Comparison of ENCODE assay signal across 12 mouse cellular contexts in genomic region chr17:65641734-65642218, GRCm38 (mm10). TPM values are rescaled to one million over a fixed set of nuclear protein-coding genes. Genes with fewer than 3 reads are reported as not detected.
A peak's percentile ranks its signal among the peaks of the same experiment; 100 is the strongest.
DNase-seq lines count a peak whose midpoint lies in the region; ATAC-seq and TF ChIP-seq lines count a peak whose summit lies in the region.
"Had no signal": no experiment of that assay in that cellular context is flagged by ENCODE, and none has a peak within 500 bp of the region (broad histone marks: within the 10 kb centered on the region; RNA-seq: fewer than 3 reads in every experiment).

Txndc2 (minus strand) TSS chr17:65642168.

- WGBS in midbrain, embryonic 14.5 days: 89% methylated on average over 11 of the region's 11 CpGs

- no peaks in the 10 kb centered on the region for H3K36me3 ChIP-seq in testis, adult 2 months (ENCODE audit: control insufficient read depth, insufficient read depth, low read length)
- H3K36me3 ChIP-seq in midbrain, embryonic 14.5 days (ENCODE audit: control insufficient read depth, insufficient read depth, low read length): no peaks in the 10 kb centered on the region
- H3K36me3 ChIP-seq: liver, embryonic 12.5 days had no signal

- H3K9ac ChIP-seq in midbrain, embryonic 14.5 days (replicated peaks; ENCODE audit: low read length): no peak within 1 kb of the TSS; the same call in 1 of the 2 replicates
- H3K9ac ChIP-seq: liver, embryonic 12.5 days had no signal

- no peak for ATAC-seq in midbrain, embryonic 14.5 days (ENCODE audit: low FRiP score, low TSS enrichment)
- ATAC-seq in CD4-positive, CD25-positive, alpha-beta regulatory T cell, adult 4 months: no peak
- ATAC-seq: liver, embryonic 12.5 days had no signal

- H3K27ac ChIP-seq in gastrocnemius, adult 2 months: peak within 1 kb of the TSS; percentile 90
- peak within 1 kb of the TSS; percentile 74 for H3K27ac ChIP-seq in testis, adult 2 months (ENCODE audit: control insufficient read depth, insufficient read depth, low read depth, low read length)
- peak within 1 kb of the TSS; percentile 66 for H3K27ac ChIP-seq in midbrain, embryonic 14.5 days (replicated peaks; ENCODE audit: low read depth, low read length)
- H3K27ac ChIP-seq: liver, embryonic 12.5 days had no signal

- TF ChIP-seq CTCF in gastrocnemius, adult 2 months (IDR thresholded peaks at IDR 0.05): no peak
- no peak for TF ChIP-seq CTCF in testis, adult 2 months (IDR thresholded peaks at IDR 0.05; ENCODE audit: control insufficient read depth, insufficient read depth, insufficient replicate concordance, low read depth, low read length)

- peak within 1 kb of the TSS; percentile 56 for H3K4me3 ChIP-seq in gastrocnemius, adult 2 months
- peak within 1 kb of the TSS; percentile 84 for H3K4me3 ChIP-seq in testis, adult 2 months (ENCODE audit: control insufficient read depth, low read depth, low read length)
- H3K4me3 ChIP-seq in midbrain, embryonic 14.5 days (replicated peaks; ENCODE audit: low read depth, low read length): no peak within 1 kb of the TSS
- H3K4me3 ChIP-seq: liver, embryonic 12.5 days had no signal

- DNase-seq in gastrocnemius, adult 2 months: no peak
- DNase-seq in gastrocnemius, postnatal 36 days: no peak
- DNase-seq in testis, postnatal 10 days (ENCODE audit: low spot score): no peak
- no peak for DNase-seq in midbrain, embryonic 14.5 days
- DNase-seq in ovary, postnatal 36 days (ENCODE audit: low spot score): no peak
- no peak for DNase-seq in left cerebral cortex, postnatal 10 days (ENCODE audit: extremely low spot score in 1 of 2, low spot score in 2 of 2)
- DNase-seq: heart, postnatal 36 days had no signal

- no peaks in the 10 kb centered on the region for H3K9me3 ChIP-seq in midbrain, embryonic 14.5 days (ENCODE audit: control insufficient read depth, low read length)
- H3K9me3 ChIP-seq: liver, embryonic 12.5 days had no signal

- TF ChIP-seq POLR2A in testis, adult 2 months (IDR thresholded peaks at IDR 0.05; ENCODE audit: control insufficient read depth, low read depth, low read length): no peak; the same call in 1 of the 2 replicates

- intact Hi-C loops in gastrocnemius, adult 2 months (cut with DNase I): loop anchor here (2.0 kb wide), 1 partner anchor 25 kb away; no protein-coding TSS in a partner anchor
- intact Hi-C loops in gastrocnemius, postnatal 36 days (cut with DNase I): no loop called here
- intact Hi-C loops in left cerebral cortex, postnatal 10 days (cut with DNase I): no loop called here

- no peaks in the 10 kb centered on the region for H3K27me3 ChIP-seq in testis, adult 2 months (ENCODE audit: control insufficient read depth, insufficient read depth, low read length)
- H3K27me3 ChIP-seq in midbrain, embryonic 14.5 days (ENCODE audit: control insufficient read depth, insufficient read depth, low read length): no peaks in the 10 kb centered on the region

- peak within 1 kb of the TSS; percentile 18; the same call in 1 of the 2 replicates for H3K4me2 ChIP-seq in midbrain, embryonic 14.5 days (ENCODE audit: low read length)
- H3K4me2 ChIP-seq: liver, embryonic 12.5 days had no signal

- no peaks in the 10 kb centered on the region for H3K4me1 ChIP-seq in testis, adult 2 months (ENCODE audit: control insufficient read depth, insufficient read depth, low read length)
- H3K4me1 ChIP-seq in midbrain, embryonic 14.5 days (ENCODE audit: control insufficient read depth, insufficient read depth, low read length): peaks cover 16% of the 10 kb centered on the region
- H3K4me1 ChIP-seq: liver, embryonic 12.5 days had no signal

RNA-seq across cellular contexts. Expression of gene Txndc2, which starts in this region (rescaled TPM):
- total RNA-seq in gastrocnemius, adult 2 months (2021): not detected
- not detected for total RNA-seq in gastrocnemius, postnatal 36 days (2021)
- 219 and 252 TPM in 2 replicates for polyA plus RNA-seq in testis, adult 2 months (2012; rRNA removed)
- polyA plus RNA-seq in midbrain, embryonic 14.5 days (2014; fragmentation: Nextera tagmentation; extraction: Ambion mirVana): 0.12 TPM in 2 replicates
- total RNA-seq in left cerebral cortex, postnatal 10 days (2021): under 1 TPM; 0.24 to 0.65 TPM
- polyA plus RNA-seq in CD4-positive, CD25-positive, alpha-beta regulatory T cell, adult 4 months (2017; shearing (Covaris generic)): not detected
- total RNA-seq: gastrocnemius, adult 8-10 months; heart, postnatal 36 days had no signal
- polyA plus RNA-seq: large intestine, adult 2 months; liver, embryonic 12.5 days had no signal

Comparison
In these comparisons a context has a peak if more than half of its experiments do, and no peak if none do; other contexts are left out.
1. RNA of gene Txndc2 (polyA plus RNA-seq): 219 to 252 TPM in testis, adult 2 months; 0.12 TPM in midbrain, embryonic 14.5 days and not detected in CD4-positive, CD25-positive, alpha-beta regulatory T cell, adult 4 months; every median in the first group is over 100 times any median in the second.
2. Peak in every context shown above with its lines, with median percentiles within 50 percentile points of each other: H3K27ac ChIP-seq.